Mouse (Mus musculus) right cerebral cortex, postnatal 14 days (tissue): ENCODE data around the gene Ifna15.
A peak's percentile ranks its signal among the peaks of the same experiment; 100 is the strongest.
"Not testable (repeated sequence)": the region's sequence is repeated elsewhere in the genome, so short reads cannot be mapped to it uniquely, and the experiment has no call there.

Experiments used
- DNase-seq: peaks from one replicate; pipeline ENCODE4 v3.0.0; 2022

The Ifna15 gene

GRCm38 (mm10) chr4:88558145-88558544 is at the start of gene Ifna15:
Gene Ifna15, minus strand, starts transcription at chr4:88558245.
- DNase-seq = not testable (repeated sequence)

DNA sequence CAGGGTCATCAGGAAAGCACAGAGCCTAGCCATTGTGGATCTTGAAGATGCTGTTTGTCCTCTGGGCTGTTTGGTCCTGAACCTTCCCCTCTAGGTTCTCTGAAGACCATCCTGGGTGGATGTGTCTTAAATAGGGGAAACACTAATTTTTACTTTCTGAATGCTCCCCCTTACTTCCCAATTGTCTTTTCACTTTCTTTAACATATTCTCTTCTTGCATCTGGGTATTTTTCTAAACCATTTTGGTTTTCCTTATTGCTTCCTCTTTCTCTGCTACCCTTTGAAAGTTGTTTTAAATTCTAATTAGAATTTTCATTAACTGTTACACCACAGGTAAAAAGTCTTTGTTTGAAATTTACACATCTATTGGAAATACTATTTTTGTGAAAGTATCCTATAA is 45.2 kb upstream of the Ifna15 start, which contains the start of gene Ifna12:
TSS of gene Ifna12 (minus strand) at position 101 of the 400 bp plus-strand sequence.
- DNase-seq = no peak

GRCm38 (mm10) chr4:88592285-88592684 is 34.2 kb upstream of the Ifna15 start, which contains the start of gene Ifna9:
Gene Ifna9, minus strand, starts transcription at chr4:88592385.
- DNase-seq = no peak

GRCm38 (mm10) chr4:88571698-88572097 is 13.7 kb upstream of the Ifna15 start, which contains the start of gene Ifna14:
Gene Ifna14, minus strand, starts transcription at chr4:88571798.
- no peak for DNase-seq

DNA sequence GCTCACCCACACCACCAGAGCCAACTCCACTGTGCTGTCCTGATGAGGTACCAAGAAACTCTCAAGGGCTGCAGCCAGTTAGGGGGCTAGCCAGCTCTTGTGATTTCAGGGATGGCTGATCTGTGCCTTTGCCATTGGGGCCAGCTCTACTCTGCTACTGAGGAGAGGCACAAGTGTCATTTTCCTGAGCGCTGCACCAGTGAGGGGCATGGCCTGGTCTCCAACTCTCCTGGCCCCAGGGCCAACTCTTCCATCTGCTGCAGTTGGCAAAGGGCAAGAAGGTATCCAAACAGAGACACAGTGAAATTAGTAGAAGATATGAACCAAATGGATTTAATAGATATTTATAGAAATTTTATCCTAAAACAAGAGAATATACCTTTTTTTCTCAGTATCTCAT is 3.7 kb upstream of the Ifna15 start:
- DNase-seq = no peak

GRCm38 (mm10) chr4:88550161-88550945 is 7.7 kb downstream of the Ifna15 start:
- DNase-seq = peak; percentile 66

GRCm38 (mm10) chr4:88547986-88548385 is 10.1 kb downstream of the Ifna15 start:
- DNase-seq = no peak

DNA sequence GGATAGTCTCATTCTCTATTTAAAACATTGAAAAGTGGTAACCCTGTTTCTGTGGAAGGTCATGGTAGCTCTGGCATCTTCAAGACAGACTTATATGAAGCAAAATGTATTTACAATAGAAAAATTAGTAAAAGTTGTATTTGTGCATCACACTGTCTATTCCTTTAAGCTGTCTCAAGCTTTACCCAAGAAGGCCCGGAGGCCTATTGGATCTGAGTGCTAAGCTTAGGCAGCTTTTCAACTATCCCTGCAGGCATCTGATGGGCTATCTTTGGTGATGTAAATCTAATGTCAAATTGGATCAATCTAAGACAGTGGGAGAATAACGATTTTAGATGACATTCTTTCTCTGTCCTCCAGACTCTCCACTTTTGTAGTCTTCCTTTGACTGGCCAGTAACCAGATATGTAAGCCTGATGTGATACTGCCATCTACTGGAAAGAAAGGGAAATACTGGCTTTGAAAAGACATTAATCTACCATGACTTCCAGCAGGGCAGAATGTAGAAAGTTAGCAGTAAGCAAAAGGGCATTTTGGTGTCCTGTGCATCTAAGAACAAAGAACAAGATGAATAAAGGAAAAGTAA is 14.3 kb downstream of the Ifna15 start:
- no peak for DNase-seq

- no peak for DNase-seq
Measured at GRCm38 (mm10) chr4:88537328-88537727, 20.7 kb downstream of the Ifna15 start.

DNA sequence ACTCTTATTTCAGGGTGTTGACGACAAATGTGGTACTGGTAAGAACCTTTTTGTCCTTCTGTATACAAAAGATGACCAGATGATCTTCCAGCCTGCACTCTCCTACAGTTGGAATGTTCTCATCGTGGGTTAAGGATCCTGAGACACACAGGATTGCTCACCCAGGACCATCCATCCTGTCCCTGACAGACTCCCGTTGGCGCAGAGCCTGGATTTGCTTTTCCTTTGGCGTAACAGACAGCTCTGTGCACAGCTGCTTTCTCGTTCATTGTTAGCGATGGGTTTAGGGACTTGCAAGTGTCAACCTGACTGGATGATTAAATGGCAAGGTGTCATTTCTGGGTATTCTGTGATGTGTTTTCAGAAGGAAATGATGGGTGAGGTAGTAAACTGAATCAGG is 21.4 kb downstream of the Ifna15 start:
- no peak for DNase-seq

DNA sequence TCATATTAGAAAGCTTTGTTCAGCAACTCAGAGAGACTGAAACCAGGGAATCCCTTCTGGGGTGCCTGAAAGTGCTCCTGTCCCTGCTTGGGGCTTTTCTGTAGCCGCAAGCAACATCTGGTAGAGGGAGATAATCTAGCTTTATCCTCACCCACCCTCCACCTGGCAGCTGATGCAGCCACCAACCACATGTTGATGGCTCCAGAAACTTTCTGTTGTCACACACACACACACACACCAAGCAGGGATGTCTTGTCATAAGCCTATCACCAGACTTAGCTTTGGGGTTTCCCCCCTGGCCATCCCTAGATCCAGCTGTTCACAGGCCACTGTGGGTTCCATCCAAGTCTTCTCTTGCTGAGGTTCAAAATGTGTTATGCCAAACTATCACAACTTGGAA is 22.3 kb downstream of the Ifna15 start:
- no peak for DNase-seq

- DNase-seq = no peak
Measured at GRCm38 (mm10) chr4:88534903-88535302, 23.1 kb downstream of the Ifna15 start.

DNA sequence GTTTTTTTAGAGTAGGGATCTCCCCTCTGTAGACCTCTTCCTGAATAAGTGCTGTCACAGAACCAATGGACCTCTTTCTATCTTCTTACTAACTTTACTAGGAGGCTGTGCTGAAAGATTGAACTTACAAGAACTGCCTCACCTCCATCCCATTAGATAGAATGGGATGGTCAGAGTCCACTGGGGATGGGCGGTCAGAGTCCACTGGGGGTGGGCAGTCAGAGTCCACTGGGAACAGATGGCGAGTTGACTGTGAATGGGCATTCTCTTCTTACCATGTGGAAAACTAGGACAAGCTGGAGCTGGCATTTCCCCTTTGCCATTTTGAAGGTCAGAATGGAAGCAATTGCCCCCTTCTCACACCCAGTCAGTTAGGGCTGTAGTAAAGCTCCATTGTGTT is 24.5 kb downstream of the Ifna15 start:
- no peak for DNase-seq

GRCm38 (mm10) chr4:88530892-88531291 is 27.2 kb downstream of the Ifna15 start:
- DNase-seq = no peak

DNA sequence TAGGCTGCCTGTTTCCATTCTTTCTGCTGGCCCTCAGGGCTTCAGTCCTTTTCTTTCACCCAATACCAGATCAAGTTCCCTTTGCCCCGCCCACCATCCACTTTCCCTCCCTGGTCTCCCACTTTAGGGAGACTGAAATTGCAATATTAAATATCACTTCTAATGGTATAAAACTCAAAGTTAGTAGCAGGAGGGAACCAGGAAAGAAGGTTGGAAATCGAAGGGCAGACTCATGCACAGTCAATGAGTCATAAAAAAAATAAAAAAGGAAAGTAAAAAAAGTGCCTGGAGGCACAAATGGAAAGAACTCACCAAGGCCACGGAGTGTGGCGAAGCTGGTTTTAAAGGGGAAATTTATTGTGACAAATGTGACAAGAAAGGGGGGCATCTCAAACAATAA is 27.8 kb downstream of the Ifna15 start:
- DNase-seq = no peak

- no peak for DNase-seq
Measured at GRCm38 (mm10) chr4:88526379-88527049, 31.5 kb downstream of the Ifna15 start.

DNA sequence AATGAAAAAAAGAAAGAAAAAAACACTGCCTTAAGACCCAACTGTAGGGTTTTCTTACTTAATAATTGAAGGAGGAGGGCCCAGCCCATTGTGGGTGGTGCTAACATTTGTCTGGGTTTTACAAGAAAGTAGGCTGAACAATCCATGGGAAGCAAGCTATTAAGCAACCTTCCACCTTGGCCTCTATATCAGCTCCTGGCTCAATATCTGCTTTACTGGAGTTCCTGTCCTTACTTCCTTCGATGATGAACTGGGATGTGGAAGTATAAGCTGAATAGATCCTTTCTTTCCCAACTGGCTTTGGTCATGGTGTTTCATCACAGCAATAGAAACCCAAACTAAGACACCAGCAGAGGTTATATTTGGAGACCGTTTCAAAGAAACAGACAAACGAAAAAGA is 32.7 kb downstream of the Ifna15 start:
- DNase-seq = no peak

GRCm38 (mm10) chr4:88523241-88523640 is 34.8 kb downstream of the Ifna15 start:
- DNase-seq = no peak

GRCm38 (mm10) chr4:88522674-88523073 is 35.4 kb downstream of the Ifna15 start, which contains the start of gene Ifnb1:
Gene Ifnb1, minus strand, starts transcription at chr4:88522774.
- DNase-seq = no peak

DNA sequence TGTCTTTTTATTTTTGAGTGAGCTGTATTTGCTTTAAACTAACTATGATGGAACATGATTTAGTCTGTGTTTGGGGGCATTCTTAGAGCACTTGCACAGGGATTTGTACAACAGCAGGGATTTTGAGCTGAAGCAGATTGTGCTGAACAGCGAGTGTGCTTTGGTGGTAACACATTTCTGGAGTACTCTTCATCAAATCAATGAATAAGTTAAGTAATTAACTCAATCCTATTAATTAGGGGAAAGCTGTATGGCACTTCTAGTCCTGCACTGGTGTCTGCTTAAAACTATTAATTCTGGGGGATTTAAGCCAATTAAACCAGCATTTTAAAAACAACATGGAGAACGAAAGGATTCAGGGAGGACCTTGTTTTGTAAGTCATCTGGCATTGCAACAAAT is 40.1 kb downstream of the Ifna15 start:
- no peak for DNase-seq

DNA sequence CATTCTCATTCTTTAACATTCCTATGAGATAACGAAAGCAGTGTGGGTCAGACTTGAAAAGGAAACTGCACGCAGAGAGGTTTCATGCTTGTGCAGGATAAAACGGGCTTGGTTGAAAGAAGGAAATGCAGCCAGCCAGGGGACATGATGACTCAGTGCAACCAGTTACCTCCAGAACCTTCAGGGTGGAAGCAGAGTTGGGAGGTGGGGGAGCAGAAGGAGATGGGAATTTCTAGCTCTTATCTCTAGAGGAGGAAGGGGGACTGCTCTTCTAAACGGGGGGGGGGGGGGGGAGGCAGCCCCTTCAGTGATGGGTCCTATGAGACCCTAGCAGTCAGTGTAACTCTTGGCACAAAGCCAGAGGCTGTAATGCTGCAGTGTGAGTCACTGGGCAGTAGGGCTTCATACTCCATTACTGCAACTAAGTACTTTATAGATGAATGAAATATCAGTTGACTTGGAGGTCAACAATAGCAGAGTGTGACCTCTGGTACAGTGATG is 42.3 kb downstream of the Ifna15 start:
- DNase-seq = no peak

GRCm38 (mm10) chr4:88515250-88515649 is 42.8 kb downstream of the Ifna15 start:
- no peak for DNase-seq

- peak; percentile 59 for DNase-seq
Measured at GRCm38 (mm10) chr4:88514403-88514802, 43.6 kb downstream of the Ifna15 start.

- no peak for DNase-seq
Measured at GRCm38 (mm10) chr4:88513743-88514142, 44.3 kb downstream of the Ifna15 start.
